Mouse (Mus musculus) kidney, adult 2 months (tissue): Measurements from ENCODE around the gene Frem2. TPM values are rescaled to one million over a fixed set of nuclear protein-coding genes. Genes with fewer than 3 reads are reported as not detected.

ENCODE experiments used
- DNase-seq: peaks from one replicate; pipeline ENCODE4 v3.0.0; 2021
- H3K27ac ChIP-seq: fragments of 200-500 bp; 2 replicates; pipeline ENCODE4 v1.5.1; 2012; ENCODE audit warnings: low read depth, low read length, control low read depth, inconsistent platforms; ENCODE audit not compliant: insufficient read depth
- H3K27me3 ChIP-seq: fragments of 200-500 bp; replicated peaks from 2 replicates; pipeline ENCODE4 v1.6.1; 2012; ENCODE audit warnings: mild to moderate bottlenecking, moderate library complexity, low read length, inconsistent platforms; ENCODE audit not compliant: control insufficient read depth, insufficient read depth
- H3K36me3 ChIP-seq: fragments of 200-500 bp; 2 replicates; pipeline ENCODE4 v1.6.1; 2012; ENCODE audit warnings: mild to moderate bottlenecking, moderate library complexity, low read length, inconsistent platforms; ENCODE audit not compliant: control insufficient read depth, insufficient read depth
- H3K4me1 ChIP-seq: fragments of 200-500 bp; 2 replicates; pipeline ENCODE4 v1.6.1; 2011; ENCODE audit warnings: low read length; ENCODE audit not compliant: control insufficient read depth, insufficient read depth
- H3K4me3 ChIP-seq: fragments of 200-500 bp; 2 replicates; pipeline ENCODE4 v1.5.1; 2011; ENCODE audit warnings: mild to moderate bottlenecking, low read depth, low read length, control low read depth; ENCODE audit not compliant: insufficient read depth
- CTCF ChIP-seq: fragments of 200-500 bp; conservative IDR thresholded peaks from 2 replicates; pipeline ENCODE4 v1.5.1; 2011; ENCODE audit warnings: low read depth, mild to moderate bottlenecking, control low read depth, low read length, moderate library complexity, mixed read lengths; ENCODE audit not compliant: insufficient read depth, insufficient read length
- POLR2A ChIP-seq: fragments of 200-500 bp; IDR thresholded peaks from one replicate; pipeline ENCODE4 v1.6.1; 2011; ENCODE audit warnings: low read depth, low read length, control low read depth
- WGBS: fragments of 180-500 bp; shearing (Covaris S2); methylation state at CpG from one replicate; pipeline ENCODE4 v1.1.7; 2018; 5-methylcytosine and 5-hydroxymethylcytosine counted together
- polyA plus RNA-seq: library from polyadenylated mRNA; depleted of rRNA; stranded (reverse); fragments of >200 nt; gene quantifications from 2 replicates; pipeline ENCODE4 v1.2.3, GENCODE M21; 2012; rRNA removed

Gene Frem2
- polyA plus RNA-seq, result 4.3 and 7.3 TPM in 2 replicates

DNA sequence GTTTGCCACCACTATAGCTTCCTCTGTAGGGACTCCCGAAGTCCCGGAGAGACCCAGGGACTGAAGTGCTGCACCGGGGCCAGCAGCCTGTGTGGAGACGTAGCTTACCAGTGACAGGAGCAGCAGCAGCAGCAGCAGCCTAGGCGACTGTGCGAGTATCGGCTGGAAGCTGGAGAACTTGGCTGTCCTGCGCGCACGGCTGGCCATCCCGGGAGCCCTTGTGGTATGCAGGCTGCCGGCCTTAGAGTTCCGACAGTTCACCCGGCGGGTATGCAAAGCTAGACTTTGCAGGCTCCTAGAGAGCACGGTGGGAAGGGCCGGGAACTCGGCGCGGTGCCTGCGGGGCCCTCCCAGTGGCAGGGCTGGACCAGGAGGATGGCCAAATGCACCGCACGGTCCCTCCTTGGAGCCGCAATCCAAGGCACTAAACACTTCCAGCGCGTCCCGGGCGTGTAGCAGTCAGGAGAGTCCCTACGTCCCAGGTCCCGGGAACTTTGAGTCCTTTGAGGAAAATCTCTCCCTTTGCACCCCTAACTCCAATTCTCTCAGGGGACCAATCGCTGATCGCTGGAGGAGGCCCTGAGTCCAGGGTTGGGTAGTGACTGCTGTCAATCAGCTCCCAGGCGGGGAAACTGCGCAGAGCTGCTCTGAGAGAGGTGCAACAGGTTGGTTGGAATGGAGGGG is at the start of gene Frem2:
Gene Frem2 (minus strand): TSS at position 478 of the 684 bp plus-strand sequence.
- peak; percentile 91 for DNase-seq
- no peaks in the 10 kb centered on the region for H3K36me3 ChIP-seq
- no peaks in the 10 kb centered on the region for H3K4me1 ChIP-seq
- peak within 1 kb of the TSS; percentile 76 for H3K4me3 ChIP-seq
- WGBS, result under 1% methylated on average over 34 of the region's 34 CpGs
- no peak for TF ChIP-seq CTCF
- no peak for TF ChIP-seq POLR2A
- H3K27ac ChIP-seq, result peak within 1 kb of the TSS; percentile 46; the same call in 1 of the 2 replicates
- no peaks in the 10 kb centered on the region for H3K27me3 ChIP-seq

DNA sequence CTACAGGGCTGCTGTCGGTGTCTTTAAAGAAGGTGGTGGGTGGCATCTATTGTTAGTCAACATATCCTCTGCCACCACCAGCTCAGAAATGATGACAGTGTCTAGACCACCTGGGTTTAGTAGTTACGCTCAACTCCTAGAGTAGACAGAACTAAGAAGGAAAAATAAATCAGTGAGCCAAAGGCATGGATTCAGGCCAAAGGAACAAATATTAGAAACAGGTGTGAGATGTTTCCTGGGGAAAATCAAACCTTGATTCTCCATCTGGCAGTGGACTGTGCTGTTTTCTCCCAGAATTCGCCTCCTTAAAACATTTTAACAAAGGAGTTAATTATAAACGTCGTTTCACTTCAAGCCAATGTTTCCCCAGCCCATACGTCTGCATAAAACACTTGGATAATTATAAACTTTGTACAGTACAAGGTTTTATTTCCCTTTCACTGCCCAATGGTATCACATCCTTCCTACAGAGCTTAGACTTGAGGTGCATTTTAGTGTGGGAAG is 48.9 kb upstream of the Frem2 start:
- Histone ChIP-seq H3K4me3 (no peak overlapping the region), H3K27me3 (no peaks in the 10 kb centered on the region), H3K27ac (no peak overlapping the region), H3K4me1 (peaks cover 14% of the 10 kb centered on the region), H3K36me3 (no peaks in the 10 kb centered on the region)
- TF ChIP-seq POLR2A, result no peak
- TF ChIP-seq CTCF, result no peak
- peak; percentile 58 for DNase-seq
- WGBS, result 36% methylated on average over 6 of the region's 6 CpGs

DNA sequence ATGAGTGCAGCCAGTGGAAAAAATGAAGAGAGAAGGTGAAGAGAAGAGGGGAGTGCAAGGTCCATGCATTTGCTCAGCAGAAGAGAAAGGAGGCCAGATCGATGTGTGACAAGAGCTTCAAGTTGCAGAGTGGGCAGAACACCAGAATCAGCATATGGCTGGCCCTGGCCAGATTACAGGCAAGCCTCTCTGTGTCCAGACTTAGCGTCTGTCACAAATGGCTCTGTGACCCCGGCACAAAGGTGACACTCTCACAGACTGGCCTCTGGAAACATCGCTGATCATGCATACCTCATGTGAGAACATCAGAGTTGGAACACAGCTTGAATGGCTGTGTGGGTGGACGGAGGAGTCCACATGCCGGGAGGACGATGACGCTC is 46.0 kb upstream of the Frem2 start:
- Histone ChIP-seq H3K27me3 (no peaks in the 10 kb centered on the region), H3K27ac (no peak overlapping the region), H3K4me1 (peaks cover 14% of the 10 kb centered on the region), H3K36me3 (no peaks in the 10 kb centered on the region), H3K4me3 (no peak overlapping the region)
- peak; percentile 41 for DNase-seq
- 39% methylated on average over 8 of the region's 8 CpGs for WGBS
- TF ChIP-seq CTCF (no peak), POLR2A (no peak)

DNA sequence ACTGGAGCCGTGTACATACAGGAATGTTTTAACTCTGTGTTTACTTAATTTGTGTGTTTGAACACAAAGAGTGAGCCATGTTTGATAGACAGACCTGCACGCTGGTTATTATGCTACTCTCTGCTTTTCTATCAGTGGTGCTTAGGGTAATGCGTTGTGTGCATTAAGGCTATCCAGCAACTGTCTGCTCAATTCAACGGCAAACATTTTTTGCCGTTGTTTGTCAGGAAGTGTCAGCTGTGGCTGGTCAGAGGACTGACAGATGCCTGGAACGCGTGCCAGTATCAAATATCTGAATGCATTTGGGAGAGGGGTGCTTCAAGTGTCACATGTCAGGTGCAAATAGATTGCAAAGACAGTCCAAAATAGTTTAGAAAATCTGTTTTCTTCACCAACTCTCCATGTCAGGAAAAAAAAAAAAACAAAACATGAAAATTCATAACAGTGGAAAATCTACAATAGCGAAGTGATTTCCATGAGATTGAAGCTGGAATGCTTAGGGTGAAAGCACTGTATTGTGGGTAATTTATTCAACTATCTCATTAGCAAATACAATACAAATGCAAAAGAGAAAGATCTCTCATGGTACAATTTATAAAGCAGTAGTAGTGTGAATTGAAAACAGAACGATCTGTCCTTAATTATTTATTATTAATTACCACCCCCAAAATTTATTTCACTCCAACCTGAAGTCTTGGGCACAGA is 45.4 kb upstream of the Frem2 start:
- Histone ChIP-seq H3K27ac (no peak overlapping the region), H3K36me3 (no peaks in the 10 kb centered on the region), H3K27me3 (no peaks in the 10 kb centered on the region), H3K4me3 (no peak overlapping the region), H3K4me1 (peaks cover 14% of the 10 kb centered on the region)
- no peak for DNase-seq
- WGBS, result 52% methylated on average over 9 of the region's 9 CpGs
- TF ChIP-seq CTCF (no peak), POLR2A (no peak)

DNA sequence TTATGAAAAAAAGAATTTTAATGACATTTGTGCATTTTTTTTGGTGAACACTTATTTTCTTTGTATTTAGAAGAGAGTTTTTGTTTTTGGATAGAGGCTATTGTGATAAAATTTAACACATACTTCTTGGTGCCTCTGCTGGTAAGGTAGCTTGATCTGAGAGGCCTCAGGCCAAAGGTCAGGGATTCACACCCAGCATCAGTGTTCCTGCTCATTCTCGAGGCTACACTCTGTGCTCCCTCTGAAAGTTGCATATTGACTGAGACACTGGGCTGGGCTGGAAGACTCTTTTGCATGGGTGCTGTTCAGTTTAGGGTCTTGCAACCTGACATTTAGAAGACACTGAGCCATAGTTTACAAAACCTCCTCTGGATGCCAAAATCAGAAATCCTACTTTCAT is 44.8 kb upstream of the Frem2 start:
- H3K27ac ChIP-seq, result no peak overlapping the region
- 36% methylated on average over 1 of the region's 1 CpGs for WGBS
- H3K4me1 ChIP-seq, result peaks cover 10% of the 10 kb centered on the region
- H3K4me3 ChIP-seq, result no peak overlapping the region
- H3K27me3 ChIP-seq, result no peaks in the 10 kb centered on the region
- DNase-seq, result peak; percentile 20
- H3K36me3 ChIP-seq, result no peaks in the 10 kb centered on the region
- TF ChIP-seq POLR2A (no peak), CTCF (no peak)

DNA sequence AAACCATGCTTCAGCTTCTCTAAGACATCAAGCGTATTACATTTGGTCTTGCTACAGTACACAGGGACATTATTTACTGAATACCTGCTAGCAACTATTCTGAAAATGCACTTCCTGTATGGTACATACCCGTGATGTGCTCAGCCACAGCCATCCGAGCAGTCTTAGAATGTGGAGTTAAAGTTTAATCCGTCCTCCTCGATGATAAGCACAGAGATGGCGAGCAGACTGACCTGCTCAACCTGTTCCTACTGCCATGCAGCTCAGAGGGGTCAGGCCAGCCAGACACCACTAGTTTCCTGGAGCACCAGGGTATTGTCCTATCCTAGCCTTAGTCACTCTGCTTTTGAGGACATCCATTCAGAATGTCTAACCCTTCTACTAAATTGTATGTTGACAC is 30.6 kb upstream of the Frem2 start:
- H3K27me3 ChIP-seq, result no peaks in the 10 kb centered on the region
- H3K36me3 ChIP-seq, result no peaks in the 10 kb centered on the region
- H3K4me1 ChIP-seq, result no peaks in the 10 kb centered on the region; the same call in 1 of the 2 replicates
- no peak for TF ChIP-seq POLR2A
- TF ChIP-seq CTCF, result no peak
- no peak overlapping the region for H3K27ac ChIP-seq
- 29% methylated on average over 6 of the region's 6 CpGs for WGBS
- peak; percentile 51 for DNase-seq
- H3K4me3 ChIP-seq, result no peak overlapping the region

DNA sequence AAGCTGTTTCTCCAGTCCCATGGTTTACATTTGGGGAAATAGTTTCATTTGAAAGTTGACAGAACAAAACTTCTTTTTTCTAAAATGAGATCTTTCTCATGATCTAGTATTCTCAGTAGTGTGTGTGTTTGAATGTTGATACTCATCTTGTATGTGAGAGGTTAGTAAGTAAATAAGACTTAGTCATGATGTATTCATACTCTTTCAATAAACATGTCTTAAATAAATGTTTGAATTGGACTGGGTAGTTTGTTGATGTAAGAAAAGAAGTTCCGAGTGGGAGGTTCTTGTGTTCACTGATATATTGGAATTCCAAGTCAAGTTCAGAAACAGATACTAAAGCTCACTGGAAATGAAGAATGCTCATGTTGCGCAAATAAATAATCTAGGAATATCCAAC is 25.1 kb upstream of the Frem2 start:
- H3K27me3 ChIP-seq, result no peaks in the 10 kb centered on the region
- no peak for DNase-seq
- no peaks in the 10 kb centered on the region; the same call in 1 of the 2 replicates for H3K4me1 ChIP-seq
- WGBS, result 79% methylated on average over 2 of the region's 2 CpGs
- no peak overlapping the region for H3K4me3 ChIP-seq
- H3K36me3 ChIP-seq, result no peaks in the 10 kb centered on the region
- TF ChIP-seq CTCF (no peak), POLR2A (no peak)
- no peak overlapping the region for H3K27ac ChIP-seq
